Mouse (Mus musculus): Measurements from ENCODE around the gene Tmem62.
"Not testable (repeated sequence)": the region's sequence is repeated elsewhere in the genome, so short reads cannot be mapped to it uniquely, and the experiment has no call there.

Gene Tmem62

DNA sequence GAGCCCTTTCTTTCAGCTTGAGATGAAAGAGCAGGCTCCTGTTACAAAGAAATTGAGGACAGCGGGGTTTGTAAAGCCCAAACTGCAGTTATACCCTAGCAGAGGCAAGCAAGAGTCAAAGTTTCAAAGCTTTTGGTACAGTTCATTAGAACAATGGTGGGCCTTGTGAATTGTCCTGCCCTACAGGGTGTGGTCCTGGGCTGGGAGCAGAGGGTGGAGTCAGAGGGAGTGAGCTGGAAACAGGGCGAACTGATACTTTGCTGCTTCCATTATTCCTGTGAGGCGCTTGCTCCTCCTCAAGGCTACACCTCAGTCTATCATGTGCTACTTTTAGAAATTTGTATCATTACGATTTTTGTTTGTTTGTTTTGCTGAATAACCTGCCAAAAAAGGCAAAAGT is 14.4 kb downstream of the Tmem62 start:
- in situ Hi-C loops (cut with MboI; ENCODE audit: low sequenced_read_pairs), result no loop called here

DNA sequence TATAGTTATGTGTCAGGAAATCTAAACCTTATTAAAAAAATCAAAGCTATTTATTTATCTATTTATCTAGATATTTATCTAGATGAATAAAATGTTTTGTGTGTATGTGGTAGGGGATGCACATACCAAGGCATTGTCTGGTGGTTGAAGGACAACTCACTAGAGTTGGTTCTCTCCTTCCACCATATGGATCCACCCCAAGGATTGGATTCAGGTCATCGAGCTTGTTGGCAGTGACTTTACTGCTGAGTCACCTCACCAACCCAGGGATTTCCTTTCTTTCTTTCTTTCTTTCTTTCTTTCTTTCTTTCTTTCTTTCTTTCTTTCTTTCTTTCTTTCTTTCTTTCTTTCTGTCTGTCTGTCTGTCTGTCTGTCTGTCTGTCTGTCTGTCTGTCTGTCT is 19.8 kb downstream of the Tmem62 start:
- in situ Hi-C loops (cut with MboI; ENCODE audit: low sequenced_read_pairs), result not testable (repeated sequence)

DNA sequence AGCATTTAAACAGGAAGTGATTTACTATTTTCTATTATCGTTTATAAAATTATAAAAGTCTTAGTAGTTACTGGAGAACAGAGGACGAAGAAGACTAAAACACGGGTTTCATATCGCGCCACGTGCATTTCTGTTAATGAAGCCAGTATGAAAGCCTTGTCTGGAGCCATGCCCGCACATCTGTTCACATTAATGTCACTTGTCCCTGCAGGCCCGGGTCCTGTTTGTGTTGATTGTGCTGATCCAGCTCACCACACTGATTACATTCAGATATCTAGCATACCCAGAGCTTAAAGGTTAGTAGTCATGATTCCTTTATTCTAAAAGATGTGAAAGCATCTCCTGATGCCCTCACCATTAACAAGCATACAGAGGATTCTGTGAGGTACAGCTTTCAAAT is 22.0 kb downstream of the Tmem62 start:
- in situ Hi-C loops (cut with MboI; ENCODE audit: low sequenced_read_pairs), result no loop called here

DNA sequence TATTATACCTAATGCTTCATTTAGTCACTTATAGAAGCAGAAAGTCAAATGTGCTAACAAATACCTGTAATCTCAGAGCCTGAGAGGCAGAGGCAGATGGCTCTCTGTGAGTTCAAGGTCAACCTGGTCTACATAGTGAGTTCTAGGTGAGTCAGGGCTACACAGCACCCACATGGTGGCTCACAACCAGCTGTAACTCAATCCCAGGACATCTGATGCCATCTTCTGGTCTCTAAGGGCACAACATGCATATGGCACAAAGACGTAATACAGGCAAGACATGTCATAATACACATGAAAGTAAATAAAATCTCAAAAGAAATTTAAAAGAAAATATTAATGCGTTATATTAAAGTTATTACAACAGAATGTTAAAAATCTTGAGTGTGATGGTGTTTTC is 26.8 kb downstream of the Tmem62 start:
- in situ Hi-C loops (cut with MboI; ENCODE audit: low sequenced_read_pairs), result no loop called here

DNA sequence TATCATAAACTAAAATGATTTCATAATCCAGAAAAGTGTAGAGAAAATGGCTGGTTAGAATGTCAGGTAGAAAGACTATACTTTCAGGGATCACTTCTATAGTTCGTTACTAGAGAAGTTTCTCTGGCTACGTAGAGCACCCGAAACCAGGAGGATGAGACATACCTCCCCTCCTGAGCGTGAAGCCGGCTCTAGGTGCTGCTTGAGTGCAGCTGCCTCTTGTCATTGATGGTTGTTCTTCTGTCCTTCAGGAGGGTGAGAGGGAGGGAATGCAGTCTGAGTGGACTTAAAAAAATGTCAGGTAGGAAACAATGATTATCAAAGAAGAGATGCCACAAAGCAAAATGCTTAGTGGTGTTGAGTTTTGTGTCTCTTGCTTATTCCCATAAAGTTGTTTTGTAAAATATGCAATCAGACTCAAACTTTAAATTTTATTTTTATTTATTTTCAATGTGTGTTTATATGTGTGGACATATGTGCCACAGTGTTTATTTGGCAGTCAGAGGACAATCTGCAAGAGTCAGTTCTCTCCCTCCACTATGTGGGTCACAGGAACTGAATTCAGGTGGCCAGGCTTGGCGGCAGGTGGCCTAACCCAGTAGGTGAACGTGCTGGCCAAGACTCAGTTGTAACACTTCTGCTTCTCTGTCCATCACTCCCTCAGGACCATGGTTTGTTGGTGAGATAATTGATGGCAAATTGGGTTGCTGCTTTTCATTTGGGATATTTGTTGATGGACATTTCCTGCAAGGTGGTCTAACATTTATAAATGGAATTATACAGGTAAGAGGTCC is 27.4 kb downstream of the Tmem62 start:
- in situ Hi-C loops (cut with MboI; ENCODE audit: low sequenced_read_pairs), result no loop called here

DNA sequence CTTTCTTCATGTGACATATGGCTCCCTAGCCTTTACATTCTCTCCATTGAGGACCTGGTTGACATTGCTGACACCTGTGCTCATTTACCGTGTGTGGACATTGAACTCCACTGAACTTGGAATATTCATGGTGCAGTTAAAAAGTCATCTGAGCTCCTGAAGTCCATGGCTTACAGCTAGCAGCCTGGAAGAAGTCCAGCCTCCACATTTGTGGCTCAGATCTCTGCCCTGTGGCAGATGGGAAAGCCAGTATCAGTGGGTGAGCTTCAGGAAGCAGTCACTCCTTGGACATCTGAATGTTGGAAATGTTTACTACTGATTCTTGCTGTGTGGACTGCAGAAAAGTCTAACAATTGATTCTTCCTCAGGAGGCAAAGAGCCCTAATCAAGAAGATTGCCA is 30.2 kb downstream of the Tmem62 start:
- in situ Hi-C loops (cut with MboI; ENCODE audit: low sequenced_read_pairs), result no loop called here

DNA sequence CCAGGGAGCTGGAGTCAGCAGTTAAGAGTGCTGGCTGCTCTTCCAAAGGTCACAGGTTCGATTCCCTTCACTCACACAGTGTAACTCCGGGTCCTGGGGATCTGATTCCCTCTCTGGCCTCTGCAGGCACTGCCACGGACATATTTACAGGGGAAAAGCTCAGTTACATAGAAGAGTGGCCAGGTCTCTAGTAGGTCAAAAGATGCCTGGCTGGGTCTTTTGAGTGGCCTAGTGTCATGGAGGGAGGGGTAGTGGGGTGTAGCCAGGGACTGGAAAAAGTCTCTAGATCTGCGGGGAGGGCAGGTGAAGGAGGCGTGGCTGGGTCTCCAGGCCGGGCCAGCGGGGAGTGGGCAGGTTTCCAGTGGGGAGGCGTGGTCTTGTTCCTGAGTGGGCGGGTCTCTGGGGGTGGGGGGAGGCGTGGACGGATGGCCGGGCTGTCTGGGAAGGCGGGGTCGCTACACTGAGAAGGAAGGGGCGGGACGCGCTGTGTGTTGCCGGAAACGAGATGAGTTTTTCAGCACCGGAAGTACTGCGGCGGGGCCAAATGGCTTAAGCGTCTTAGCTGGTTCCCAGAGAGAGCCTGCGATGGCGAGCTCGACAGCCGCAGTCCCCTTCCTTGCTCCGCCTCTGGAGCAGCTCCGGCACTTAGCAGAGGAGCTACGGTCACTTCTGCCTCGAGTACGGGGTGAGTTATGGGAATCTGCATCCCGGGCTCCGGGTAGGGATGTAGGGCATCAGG is 31.3 kb downstream of the Tmem62 start, which contains the start of gene Ccndbp1:
TSS of gene Ccndbp1 (plus strand) at position 479 of the 739 bp plus-strand sequence.
- in situ Hi-C loops (cut with MboI; ENCODE audit: low sequenced_read_pairs), result no loop called here

DNA sequence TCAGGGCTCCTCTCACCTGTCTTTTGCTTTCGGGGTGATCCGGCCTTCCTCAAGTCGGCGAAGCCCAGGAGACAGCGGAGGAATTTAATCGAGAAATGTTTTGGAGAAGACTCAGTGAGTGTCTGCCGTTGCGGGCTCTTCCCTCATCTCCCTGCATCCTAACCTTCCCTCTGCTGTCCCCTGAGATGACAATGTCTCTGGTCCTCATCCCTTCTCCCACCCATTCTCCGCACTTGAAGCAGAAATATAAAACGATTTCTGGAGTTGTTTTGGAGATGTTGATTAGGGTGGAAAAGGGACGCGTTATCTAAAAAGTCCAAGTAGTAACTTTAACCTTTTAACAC is 31.8 kb downstream of the Tmem62 start:
- in situ Hi-C loops (cut with MboI; ENCODE audit: low sequenced_read_pairs), result no loop called here

DNA sequence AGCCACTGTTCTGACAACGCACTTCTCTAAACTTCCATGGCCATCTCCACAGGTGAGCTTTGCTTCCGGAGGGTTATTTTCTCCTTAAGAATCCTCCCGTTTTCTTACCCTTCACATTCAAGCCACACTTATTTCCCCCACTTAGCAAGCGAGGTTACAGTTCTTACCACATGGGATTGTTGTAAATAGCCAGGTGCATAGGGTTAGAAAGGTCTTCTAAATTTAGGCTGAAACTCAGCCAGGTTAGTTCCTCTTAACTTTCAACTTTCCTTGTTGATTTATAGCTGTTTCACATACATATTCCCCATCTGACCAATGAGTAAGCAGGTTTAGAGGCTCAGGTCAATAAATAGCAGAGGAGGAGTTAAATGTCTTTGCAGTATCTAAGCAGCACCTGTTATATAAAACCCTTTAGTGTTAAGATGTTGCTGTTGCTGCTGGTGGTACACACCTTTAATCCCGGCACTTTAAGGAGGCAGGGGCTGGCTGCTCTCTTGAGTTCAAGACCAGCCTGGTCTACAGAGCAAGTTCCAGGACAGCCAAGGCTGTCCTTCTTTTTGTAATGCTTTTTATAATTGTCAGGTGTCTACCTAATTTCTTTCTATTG is 32.4 kb downstream of the Tmem62 start:
- in situ Hi-C loops (cut with MboI; ENCODE audit: low sequenced_read_pairs), result no loop called here

DNA sequence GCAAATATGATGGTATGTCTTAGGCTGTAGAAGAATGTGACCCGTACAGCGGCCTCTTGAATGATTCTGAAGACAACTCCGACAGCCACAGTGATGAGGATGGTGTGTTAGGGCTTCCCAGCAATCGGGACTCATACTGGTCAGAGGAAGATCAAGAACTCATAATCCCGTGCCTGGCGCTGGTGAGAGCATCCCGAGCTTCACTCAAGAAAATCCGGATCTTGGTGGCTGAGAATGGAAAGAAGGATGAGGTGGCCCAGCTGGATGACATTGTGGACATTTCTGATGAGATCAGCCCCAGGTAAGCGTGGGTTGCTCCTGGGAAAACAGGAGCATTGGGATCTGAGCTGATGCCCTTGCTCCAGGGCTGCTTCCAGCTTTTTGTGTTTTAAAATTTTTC is 35.9 kb downstream of the Tmem62 start:
- in situ Hi-C loops (cut with MboI; ENCODE audit: low sequenced_read_pairs), result no loop called here

DNA sequence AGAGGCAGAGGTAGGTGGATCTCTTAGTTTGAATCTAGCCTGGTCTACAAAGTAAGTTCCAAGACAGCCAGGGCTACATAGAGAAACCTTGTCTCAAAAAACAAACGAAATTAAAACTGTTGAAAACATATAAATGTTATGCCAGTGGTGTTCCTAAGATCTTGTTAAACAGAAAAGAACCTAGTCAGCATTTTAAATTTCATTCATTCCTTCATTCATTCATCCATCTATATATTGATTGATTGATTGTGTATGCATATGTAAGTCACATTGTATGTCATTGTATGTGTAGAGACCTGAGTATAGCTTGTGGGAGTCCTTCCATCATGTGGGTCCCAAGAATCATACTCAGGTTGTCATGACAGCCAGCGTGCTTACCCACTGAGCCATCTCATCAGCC is 38.7 kb downstream of the Tmem62 start:
- in situ Hi-C loops (cut with MboI; ENCODE audit: low sequenced_read_pairs), result no loop called here

DNA sequence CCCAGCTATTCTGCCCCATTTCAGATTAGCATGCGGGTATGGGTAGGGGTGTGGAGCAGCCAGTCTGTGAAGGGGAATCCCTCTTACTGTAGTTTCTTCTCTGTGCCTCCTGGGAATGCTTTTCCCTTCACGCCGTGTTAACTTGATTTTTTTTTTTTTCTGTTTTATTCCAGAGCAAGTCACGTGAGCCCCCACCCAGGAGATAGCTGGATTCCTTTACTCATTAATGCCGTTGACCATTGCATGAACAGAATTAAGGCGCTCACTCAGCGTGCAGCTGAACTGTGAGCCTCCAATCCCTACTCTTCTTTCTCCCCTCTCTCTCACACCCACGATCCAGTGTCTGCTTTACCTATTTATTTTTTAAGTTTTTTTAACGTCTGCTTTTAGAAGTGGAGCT is 39.4 kb downstream of the Tmem62 start:
- in situ Hi-C loops (cut with MboI; ENCODE audit: low sequenced_read_pairs), result no loop called here

DNA sequence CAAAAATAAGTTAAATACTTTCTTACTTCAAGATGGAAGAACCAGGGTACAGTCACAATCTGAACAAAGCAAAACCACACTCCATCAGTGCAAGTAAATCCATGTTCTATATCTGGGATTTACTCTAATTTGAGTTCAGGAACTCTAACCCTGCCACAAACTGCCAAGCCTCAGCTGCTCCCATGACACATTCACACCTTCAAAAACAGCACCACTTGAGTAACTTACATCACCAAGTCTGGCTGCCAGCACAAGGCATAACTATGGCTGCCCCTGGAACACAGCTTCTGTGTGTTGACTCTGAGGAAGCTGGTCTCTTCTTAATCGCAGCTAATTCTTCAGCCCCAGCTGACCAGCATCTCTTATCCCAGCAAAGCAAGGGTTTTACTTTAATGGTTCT is 40.3 kb downstream of the Tmem62 start:
- in situ Hi-C loops (cut with MboI; ENCODE audit: low sequenced_read_pairs), result no loop called here

DNA sequence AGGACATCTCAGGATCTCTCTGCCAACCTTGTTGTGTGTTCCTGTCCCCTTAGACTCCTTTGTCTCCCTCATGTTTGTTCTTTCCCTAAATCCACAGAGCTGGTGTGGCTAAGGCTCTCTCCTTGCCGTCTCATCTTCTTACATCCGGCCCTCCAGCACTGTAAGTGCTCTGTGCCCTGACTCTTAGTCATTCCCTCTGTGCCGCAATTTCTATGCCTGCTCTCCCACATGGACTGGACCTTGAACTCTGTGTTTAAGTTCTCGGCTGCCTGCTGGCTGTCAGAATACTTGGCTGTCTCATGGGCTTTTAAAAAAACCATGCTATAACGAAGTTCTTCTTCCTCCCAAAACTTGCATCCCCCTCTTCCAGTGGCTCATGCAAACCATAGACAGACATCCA is 46.1 kb downstream of the Tmem62 start:
- in situ Hi-C loops (cut with MboI; ENCODE audit: low sequenced_read_pairs), result no loop called here

DNA sequence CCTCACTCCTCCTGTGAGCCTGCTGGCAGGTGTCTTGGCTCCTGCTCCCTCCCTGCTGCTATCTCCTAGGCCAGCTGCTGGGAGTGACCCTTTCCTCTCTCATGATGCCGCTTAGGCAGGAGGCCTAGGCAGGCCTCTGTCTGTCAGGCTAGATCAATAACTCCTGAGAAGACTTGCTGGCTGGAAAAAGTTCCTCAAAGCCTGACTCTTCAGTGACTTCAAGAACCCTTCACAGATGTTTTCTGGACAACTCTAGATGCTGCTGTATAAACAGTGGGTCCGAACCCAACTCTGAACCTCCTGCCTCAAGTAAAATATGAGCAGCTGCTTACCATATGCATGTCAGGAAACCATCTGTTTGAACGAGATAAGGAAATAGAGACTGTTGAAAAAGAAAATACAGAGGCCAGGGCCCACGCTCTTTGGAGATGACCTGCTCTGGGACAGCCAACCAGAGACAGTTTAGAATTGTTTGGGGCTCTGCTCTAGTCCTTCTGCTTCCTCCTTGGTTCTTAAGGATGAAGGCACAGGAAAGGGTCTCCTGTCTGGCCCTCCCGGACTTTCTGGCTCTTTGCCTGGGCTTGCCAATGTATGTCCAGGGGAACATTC is 60.0 kb downstream of the Tmem62 start, which contains the start of gene Epb42:
TSS of gene Epb42 (minus strand) at position 340 of the 609 bp plus-strand sequence.
- in situ Hi-C loops (cut with MboI; ENCODE audit: low sequenced_read_pairs), result no loop called here

DNA sequence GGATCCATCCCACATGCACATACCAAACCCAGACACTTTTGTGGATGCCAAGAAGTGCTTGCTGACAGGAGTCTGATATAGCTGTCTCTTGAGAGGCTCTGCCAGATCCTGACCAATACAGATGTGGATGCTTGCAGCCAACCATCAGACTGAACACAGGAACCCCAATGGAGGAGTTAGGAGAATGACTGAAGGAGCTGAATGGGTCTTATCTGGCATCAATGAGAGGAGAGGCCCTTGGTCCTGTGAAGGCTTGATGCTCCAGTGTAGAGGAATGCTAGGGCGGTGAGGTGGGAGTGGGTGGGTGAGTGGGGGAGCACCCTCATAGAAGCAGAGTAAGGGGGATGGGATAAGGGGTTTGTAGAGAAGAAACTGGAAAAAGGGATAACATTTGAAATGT is 62.0 kb downstream of the Tmem62 start:
- in situ Hi-C loops (cut with MboI; ENCODE audit: low sequenced_read_pairs), result not testable (repeated sequence)

DNA sequence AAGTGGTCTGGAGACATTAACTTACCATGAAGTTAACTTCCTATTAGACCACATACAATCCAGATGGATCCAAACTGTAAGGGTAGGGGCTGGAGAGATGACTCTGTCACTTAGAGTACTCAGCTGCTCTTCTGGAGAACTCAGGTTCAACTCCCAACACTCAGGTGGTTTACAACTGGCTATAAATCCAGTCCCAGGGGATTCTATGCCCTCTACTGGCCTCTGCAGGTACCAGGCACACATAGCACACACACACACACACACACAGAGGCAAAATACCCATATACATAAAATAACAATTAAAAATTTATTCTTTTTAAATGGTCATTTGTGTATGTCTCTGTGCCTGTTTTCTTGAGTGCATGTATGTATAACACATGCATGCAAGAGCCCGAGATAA is 62.6 kb downstream of the Tmem62 start:
- in situ Hi-C loops (cut with MboI; ENCODE audit: low sequenced_read_pairs), result no loop called here

DNA sequence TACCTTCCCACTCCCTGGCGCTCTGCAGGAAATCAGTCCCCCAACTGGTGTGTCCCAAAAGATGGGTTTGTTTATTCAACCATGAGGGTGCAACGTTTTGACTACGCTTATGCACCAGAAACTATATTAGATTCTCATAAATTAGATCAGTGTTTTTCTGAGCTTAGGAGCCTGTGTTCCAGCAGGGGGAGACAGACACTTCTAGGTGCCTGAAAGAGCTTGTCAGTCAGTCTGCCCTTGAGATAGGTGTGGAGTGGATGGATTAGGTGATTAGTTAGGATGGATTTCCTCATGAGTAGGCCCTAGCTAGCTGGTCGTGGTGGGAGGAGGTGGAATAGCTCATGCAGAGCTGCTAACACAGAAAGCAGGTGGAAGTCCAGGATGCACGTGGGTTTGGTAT is 64.3 kb downstream of the Tmem62 start:
- in situ Hi-C loops (cut with MboI; ENCODE audit: low sequenced_read_pairs), result no loop called here

DNA sequence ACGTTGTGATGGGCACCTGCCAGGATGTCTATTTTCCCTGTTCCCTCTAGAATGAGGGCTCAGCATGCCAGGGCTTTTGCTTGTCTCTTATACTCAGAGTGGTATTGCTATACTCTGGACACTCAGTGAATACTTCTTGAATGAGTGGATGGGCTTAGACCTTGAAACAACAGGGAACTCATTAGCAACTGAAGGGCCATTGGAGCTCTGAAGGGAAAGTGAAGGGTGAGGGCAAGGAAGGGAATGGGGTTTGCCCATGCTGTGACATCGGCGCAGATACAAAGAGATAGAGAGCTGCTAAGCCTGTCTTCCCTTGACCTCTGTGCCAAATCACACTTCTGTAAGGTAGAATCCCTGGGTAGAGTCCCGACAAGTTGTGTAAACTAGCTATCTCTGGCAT is 68.8 kb downstream of the Tmem62 start:
- in situ Hi-C loops (cut with MboI; ENCODE audit: low sequenced_read_pairs), result no loop called here

DNA sequence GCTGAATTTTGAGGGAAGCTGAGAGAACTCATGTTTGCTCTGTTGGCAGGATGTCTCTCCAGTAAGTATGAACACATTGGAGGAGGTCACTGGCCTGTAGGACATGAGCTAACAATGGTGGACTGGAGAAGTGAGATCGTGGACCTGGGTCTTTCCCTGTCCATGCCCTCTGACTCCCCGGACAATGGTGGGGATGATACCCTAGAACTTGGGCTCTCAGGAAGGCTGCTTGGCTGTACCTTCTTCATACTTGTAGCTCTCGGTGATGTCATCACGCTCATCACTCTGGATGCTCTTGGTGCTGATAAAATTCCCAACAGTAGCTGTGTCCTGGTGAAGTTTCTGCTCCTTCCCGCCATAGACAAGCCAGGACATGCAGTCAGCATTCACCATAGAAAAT is 75.4 kb downstream of the Tmem62 start:
- in situ Hi-C loops (cut with MboI; ENCODE audit: low sequenced_read_pairs), result no loop called here

DNA sequence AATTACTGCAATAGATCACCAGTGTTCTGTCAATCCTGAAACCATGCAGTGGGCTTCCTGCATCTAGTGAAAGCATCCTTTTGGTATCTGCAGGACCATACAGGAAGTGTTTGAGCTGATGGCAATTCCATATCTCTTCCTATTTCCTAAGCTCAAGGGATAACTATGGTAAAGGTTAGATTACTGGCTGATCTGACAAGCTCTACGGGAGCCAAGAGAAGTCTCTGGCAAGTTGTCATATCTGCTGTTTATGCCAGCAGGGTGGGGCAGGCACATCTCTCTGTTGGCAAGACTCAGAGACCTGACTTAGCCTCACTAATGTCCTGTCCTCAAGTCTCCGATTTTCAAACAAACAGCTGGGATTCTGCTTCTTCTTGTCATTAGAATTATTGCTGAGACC is 77.2 kb downstream of the Tmem62 start:
- in situ Hi-C loops (cut with MboI; ENCODE audit: low sequenced_read_pairs), result no loop called here

DNA sequence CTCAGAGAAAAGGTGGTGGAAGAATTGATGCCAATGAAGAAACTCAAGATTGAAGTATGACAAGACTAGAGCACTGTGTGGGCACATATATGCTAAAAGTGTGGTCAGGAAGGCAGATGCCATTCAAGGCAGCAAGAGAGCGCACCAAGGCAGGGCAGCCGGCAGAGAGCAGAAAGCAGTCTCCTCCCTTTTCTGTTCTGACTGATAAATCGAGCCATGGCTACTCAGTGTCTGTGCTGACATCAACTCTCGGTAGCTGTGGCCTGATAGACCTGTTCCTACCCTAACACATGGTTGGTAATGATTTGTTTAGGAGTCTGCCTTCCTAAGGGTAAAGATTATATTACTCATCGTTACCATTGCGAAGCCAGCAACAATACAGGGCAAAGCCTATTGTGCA is 79.1 kb downstream of the Tmem62 start:
- in situ Hi-C loops (cut with MboI; ENCODE audit: low sequenced_read_pairs), result no loop called here

Data from CH12F3 (cell line).